Mouse (Mus musculus) c-Kit-positive CD71-positive TER-119-positive erythroid progenitor cells, embryonic 14.5 days (primary cell): ENCODE data around the gene Olfm1.

Experiments used
- DNase-seq: peaks from one replicate; pipeline ENCODE4 v3.0.0-alpha.2; 2013; ENCODE audit warnings: low spot score

The Olfm1 gene

GRCm38 (mm10) chr2:28204677-28205466, 12.1 kb downstream of the Olfm1 start:
- DNase-seq: no peak

GRCm38 (mm10) chr2:28205467-28205805, 12.6 kb downstream of the Olfm1 start:
- no peak for DNase-seq

GRCm38 (mm10) chr2:28205870-28206421, 13.2 kb downstream of the Olfm1 start:
- no peak for DNase-seq

- DNase-seq: no peak
Measured at GRCm38 (mm10) chr2:28206472-28206871, 13.7 kb downstream of the Olfm1 start.

- no peak for DNase-seq
Measured at GRCm38 (mm10) chr2:28207200-28207750, 14.5 kb downstream of the Olfm1 start.

- no peak for DNase-seq
Measured at GRCm38 (mm10) chr2:28208130-28208745, 15.4 kb downstream of the Olfm1 start.

GRCm38 (mm10) chr2:28209211-28209610, 16.4 kb downstream of the Olfm1 start:
- DNase-seq: no peak

GRCm38 (mm10) chr2:28209653-28210052, 16.9 kb downstream of the Olfm1 start:
- no peak for DNase-seq

- no peak for DNase-seq
Measured at GRCm38 (mm10) chr2:28210273-28210672, 17.5 kb downstream of the Olfm1 start.

- DNase-seq: no peak
Measured at GRCm38 (mm10) chr2:28211531-28212281, 18.9 kb downstream of the Olfm1 start.

- no peak for DNase-seq
Measured at GRCm38 (mm10) chr2:28212911-28213310, 20.1 kb downstream of the Olfm1 start.

- no peak for DNase-seq
Measured at GRCm38 (mm10) chr2:28216211-28216775, 23.5 kb downstream of the Olfm1 start.

- DNase-seq: no peak
Measured at GRCm38 (mm10) chr2:28217783-28218182, 25.0 kb downstream of the Olfm1 start.

- no peak for DNase-seq
Measured at GRCm38 (mm10) chr2:28218651-28219356, 26.0 kb downstream of the Olfm1 start.

GRCm38 (mm10) chr2:28219625-28220024, 26.8 kb downstream of the Olfm1 start:
- no peak for DNase-seq

GRCm38 (mm10) chr2:28221803-28222202, 29.0 kb downstream of the Olfm1 start:
- no peak for DNase-seq

- no peak for DNase-seq
Measured at GRCm38 (mm10) chr2:28224819-28225218, 32.0 kb downstream of the Olfm1 start.

- no peak for DNase-seq
Measured at GRCm38 (mm10) chr2:28225906-28226305, 33.1 kb downstream of the Olfm1 start.

GRCm38 (mm10) chr2:28226971-28227370, 34.2 kb downstream of the Olfm1 start:
- DNase-seq: no peak

- DNase-seq: no peak
Measured at GRCm38 (mm10) chr2:28227589-28228191, 34.9 kb downstream of the Olfm1 start.

- DNase-seq: no peak
Measured at GRCm38 (mm10) chr2:28228364-28228763, 35.6 kb downstream of the Olfm1 start.
